Mouse (Mus musculus): ENCODE results near the gene Il11ra1. TPM values are rescaled to one million over a fixed set of nuclear protein-coding genes. Genes with fewer than 3 reads are reported as not detected.

The Il11ra1 gene
- polyA plus RNA-seq, 1 experiment from 2014 or later = 125 TPM

DNA sequence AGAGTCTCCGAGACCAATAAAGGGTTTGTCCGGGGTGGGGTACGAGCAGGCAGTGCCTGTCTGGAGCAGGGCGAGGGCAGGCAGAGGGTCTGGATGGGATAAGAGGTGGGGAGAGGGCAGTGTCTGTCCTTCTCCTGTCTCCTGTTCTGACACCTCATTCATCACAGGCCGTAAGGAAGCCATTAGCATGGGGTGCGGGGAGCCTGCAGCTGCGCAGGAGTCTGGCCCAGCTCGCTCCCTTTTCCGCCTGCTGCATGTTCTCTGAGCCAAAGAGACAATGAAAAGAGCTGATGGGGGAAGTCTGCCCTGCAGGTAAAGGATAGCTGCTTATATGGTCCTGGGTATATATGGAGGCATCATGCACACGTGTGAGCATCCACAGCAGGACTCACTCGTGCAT is 37.1 kb upstream of the Il11ra1 start:
- Histone ChIP-seq H3K27ac (ENCODE audit: low read depth, low read length) (no peak overlapping the region), H3K4me2 (replicated peaks; ENCODE audit: low read depth, low read length) (no peak overlapping the region), H3K9me3 (ENCODE audit: control insufficient read depth, low read length) (no peaks in the 10 kb centered on the region), H3K4me1 (ENCODE audit: control insufficient read depth, insufficient read depth, low read length) (peaks cover 84% of the 10 kb centered on the region), H3K4me3 (ENCODE audit: low read length) (no peak overlapping the region), H3K9ac (ENCODE audit: low read depth, low read length) (no peak overlapping the region), H3K36me3 (ENCODE audit: control insufficient read depth, insufficient read depth, low read length) (0 out of 2 replicates have a peak, but pooled peaks cover 4% of the 10 kb centered on the region), H3K27me3 (ENCODE audit: control insufficient read depth, insufficient read depth, low read length) (no peaks in the 10 kb centered on the region)
- WGBS = 39% methylated on average over 11 of the region's 11 CpGs
- ATAC-seq (ENCODE audit: low FRiP score, low TSS enrichment) = no peak

DNA sequence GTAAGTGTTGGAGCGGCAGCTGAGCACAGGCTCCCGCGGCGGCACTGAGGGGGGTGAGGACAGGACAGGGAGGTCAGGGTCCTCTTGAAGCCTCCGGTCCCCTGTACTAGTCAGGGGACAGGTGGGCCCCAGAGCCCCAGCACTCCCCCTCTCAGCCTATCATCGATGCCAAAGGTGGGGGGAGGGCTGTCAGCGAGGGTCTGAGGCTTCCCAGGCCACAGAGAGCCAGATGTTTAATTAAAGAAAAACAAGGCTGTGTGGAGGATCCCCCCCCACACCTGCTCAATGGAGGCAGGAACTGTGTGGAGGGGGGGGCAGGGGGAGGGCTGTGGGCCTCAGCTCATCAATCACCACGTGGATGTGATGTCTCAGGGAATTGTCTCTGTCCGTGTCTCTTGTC is 36.2 kb upstream of the Il11ra1 start:
- no peaks in the 10 kb centered on the region for H3K27me3 ChIP-seq (ENCODE audit: control insufficient read depth, insufficient read depth, low read length)
- ATAC-seq (ENCODE audit: low FRiP score, low TSS enrichment) = peak; percentile 25
- no peak overlapping the region for H3K4me3 ChIP-seq (ENCODE audit: low read length)
- H3K4me1 ChIP-seq (ENCODE audit: control insufficient read depth, insufficient read depth, low read length) = peaks cover 80% of the 10 kb centered on the region
- H3K4me2 ChIP-seq (replicated peaks; ENCODE audit: low read depth, low read length) = no peak overlapping the region
- WGBS = 9% methylated on average over 9 of the region's 9 CpGs
- H3K9ac ChIP-seq (ENCODE audit: low read depth, low read length) = peak overlapping the region; percentile 28; the same call in 1 of the 2 replicates
- H3K36me3 ChIP-seq (ENCODE audit: control insufficient read depth, insufficient read depth, low read length) = no peaks in the 10 kb centered on the region; the same call in 1 of the 2 replicates
- peak overlapping the region; percentile 42; the same call in 1 of the 2 replicates for H3K27ac ChIP-seq (ENCODE audit: low read depth, low read length)
- no peaks in the 10 kb centered on the region for H3K9me3 ChIP-seq (ENCODE audit: control insufficient read depth, low read length)

DNA sequence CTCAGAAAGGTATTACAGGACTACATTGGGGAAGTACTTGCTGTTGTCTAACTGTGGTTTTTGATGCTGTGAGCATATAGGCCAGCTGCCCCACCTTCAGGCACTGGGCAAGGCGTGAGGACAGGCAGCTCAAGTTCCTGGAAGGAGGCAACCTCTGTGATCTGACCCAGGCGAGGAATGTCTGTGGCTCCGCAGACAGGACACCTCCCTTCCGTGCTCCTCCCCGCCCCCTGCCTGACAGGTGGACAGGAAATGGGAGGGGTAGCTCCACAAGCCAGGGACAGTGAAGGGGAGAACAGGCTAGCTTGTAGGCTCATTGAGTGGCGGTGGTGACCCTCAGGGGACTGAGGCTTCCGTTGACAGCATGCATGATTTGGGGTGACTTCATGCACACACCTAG is 35.3 kb upstream of the Il11ra1 start:
- H3K4me2 ChIP-seq (replicated peaks; ENCODE audit: low read depth, low read length) = peak overlapping the region; percentile 15; the same call in 1 of the 2 replicates
- WGBS = 6% methylated on average over 7 of the region's 7 CpGs

DNA sequence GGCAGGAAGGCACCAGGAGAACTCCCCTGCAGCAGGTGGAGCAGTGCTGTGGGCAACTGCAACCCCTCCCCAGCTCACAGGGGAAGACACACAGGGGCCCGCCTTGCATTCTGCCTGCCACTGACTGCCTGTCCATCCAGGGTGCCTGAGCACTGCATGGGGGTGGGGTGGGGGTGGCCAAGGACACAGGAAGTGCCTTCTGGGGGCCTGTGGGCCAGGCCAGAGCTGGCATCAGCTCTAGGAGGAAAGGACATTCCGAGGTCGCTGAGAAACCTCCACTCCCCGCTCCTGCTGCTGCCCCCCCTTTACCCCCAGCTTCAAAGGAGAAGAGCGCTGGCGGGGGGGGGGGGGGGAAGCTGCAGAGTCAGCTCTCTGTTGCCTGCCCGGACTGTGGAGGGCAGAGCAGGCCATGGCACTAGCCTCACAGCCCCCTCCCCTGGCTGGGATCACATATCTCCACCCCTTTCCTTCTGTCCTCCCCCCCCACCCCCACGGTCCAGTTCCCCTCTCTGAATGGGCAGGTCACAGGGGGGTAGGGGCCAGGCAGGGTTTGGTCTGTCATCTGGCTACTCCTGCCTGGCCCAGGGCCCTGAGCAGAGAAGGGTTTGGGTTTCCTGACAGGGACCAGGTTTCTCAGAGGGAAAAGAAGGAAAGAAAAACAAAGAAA is 34.6 kb upstream of the Il11ra1 start:
- no peaks in the 10 kb centered on the region for H3K9me3 ChIP-seq (ENCODE audit: control insufficient read depth, low read length)
- H3K27ac ChIP-seq (ENCODE audit: low read depth, low read length) = peak overlapping the region; percentile 88
- H3K9ac ChIP-seq (ENCODE audit: low read depth, low read length) = no peak overlapping the region
- H3K27me3 ChIP-seq (ENCODE audit: control insufficient read depth, insufficient read depth, low read length) = no peaks in the 10 kb centered on the region
- peaks cover 65% of the 10 kb centered on the region for H3K4me1 ChIP-seq (ENCODE audit: control insufficient read depth, insufficient read depth, low read length)
- peaks cover 11% of the 10 kb centered on the region; the same call in 1 of the 2 replicates for H3K36me3 ChIP-seq (ENCODE audit: control insufficient read depth, insufficient read depth, low read length)
- peak; percentile 81 for ATAC-seq (ENCODE audit: low FRiP score, low TSS enrichment)
- H3K4me2 ChIP-seq (replicated peaks; ENCODE audit: low read depth, low read length) = peak overlapping the region; percentile 15
- 3% methylated on average over 6 of the region's 8 CpGs for WGBS
- no peak overlapping the region for H3K4me3 ChIP-seq (ENCODE audit: low read length)

More for the DNA sequence above, 35.3 kb upstream of the Il11ra1 start:
- Histone ChIP-seq H3K9me3 (ENCODE audit: control insufficient read depth, low read length) (no peaks in the 10 kb centered on the region), H3K36me3 (ENCODE audit: control insufficient read depth, insufficient read depth, low read length) (peaks cover 7% of the 10 kb centered on the region; the same call in 1 of the 2 replicates), H3K4me1 (ENCODE audit: control insufficient read depth, insufficient read depth, low read length) (peaks cover 71% of the 10 kb centered on the region), H3K27me3 (ENCODE audit: control insufficient read depth, insufficient read depth, low read length) (no peaks in the 10 kb centered on the region), H3K27ac (ENCODE audit: low read depth, low read length) (peak overlapping the region; percentile 88), H3K9ac (ENCODE audit: low read depth, low read length) (no peak overlapping the region), H3K4me3 (ENCODE audit: low read length) (no peak overlapping the region)
- ATAC-seq (ENCODE audit: low FRiP score, low TSS enrichment) = peak; percentile 24; the same call in 1 of the 2 replicates

DNA sequence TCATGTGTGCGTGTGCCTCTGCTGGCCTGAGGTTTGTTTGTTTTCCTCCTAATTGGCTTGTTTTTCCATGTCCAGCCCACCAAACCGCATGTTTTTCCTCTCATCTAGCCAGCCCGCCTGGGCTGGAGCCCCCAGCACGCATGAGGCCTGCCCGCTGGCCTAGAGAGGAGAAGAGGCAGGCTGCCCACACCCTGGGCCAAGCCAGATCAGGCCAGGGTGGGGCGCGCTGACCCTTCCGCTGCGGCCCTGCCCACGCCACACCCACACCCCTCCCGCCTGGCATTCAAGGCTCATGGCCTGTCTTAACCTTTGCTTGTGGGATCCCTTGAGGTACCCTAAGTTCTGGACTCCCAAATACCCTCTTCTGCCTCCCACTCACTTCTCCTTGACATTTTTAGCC is 33.1 kb upstream of the Il11ra1 start:
- WGBS = 51% methylated on average over 11 of the region's 11 CpGs
- no peaks in the 10 kb centered on the region for H3K27me3 ChIP-seq (ENCODE audit: control insufficient read depth, insufficient read depth, low read length)
- H3K9me3 ChIP-seq (ENCODE audit: control insufficient read depth, low read length) = no peaks in the 10 kb centered on the region
- H3K9ac ChIP-seq (ENCODE audit: low read depth, low read length) = no peak overlapping the region
- H3K4me1 ChIP-seq (ENCODE audit: control insufficient read depth, insufficient read depth, low read length) = peaks cover 57% of the 10 kb centered on the region
- peak overlapping the region; percentile 71; the same call in 1 of the 2 replicates for H3K27ac ChIP-seq (ENCODE audit: low read depth, low read length)
- no peak overlapping the region for H3K4me2 ChIP-seq (replicated peaks; ENCODE audit: low read depth, low read length)
- H3K4me3 ChIP-seq (ENCODE audit: low read length) = no peak overlapping the region
- no peak for ATAC-seq (ENCODE audit: low FRiP score, low TSS enrichment)
- H3K36me3 ChIP-seq (ENCODE audit: control insufficient read depth, insufficient read depth, low read length) = peaks cover 19% of the 10 kb centered on the region; the same call in 1 of the 2 replicates

DNA sequence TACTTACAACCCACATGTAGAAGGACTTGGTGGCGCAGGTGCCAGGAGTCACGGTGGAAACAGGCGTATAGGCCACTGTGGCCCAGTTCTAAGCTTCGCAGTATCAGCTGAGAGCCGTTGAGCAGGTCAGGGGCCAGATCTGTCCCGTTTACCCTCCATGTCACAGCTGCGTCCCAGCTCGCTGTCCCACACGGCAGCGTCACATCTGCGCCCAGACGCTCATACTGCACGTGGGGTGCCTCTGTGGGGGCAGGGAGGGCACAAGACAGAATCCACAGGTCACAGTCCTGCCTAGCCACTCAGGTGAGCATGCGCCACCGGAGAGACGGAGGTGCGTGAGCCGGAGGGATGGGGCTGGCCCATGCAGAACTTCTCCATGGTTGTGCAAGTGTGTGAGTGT is 29.0 kb upstream of the Il11ra1 start:
- Histone ChIP-seq H3K4me3 (ENCODE audit: low read length) (no peak overlapping the region), H3K4me2 (replicated peaks; ENCODE audit: low read depth, low read length) (no peak overlapping the region), H3K27me3 (ENCODE audit: control insufficient read depth, insufficient read depth, low read length) (no peaks in the 10 kb centered on the region), H3K36me3 (ENCODE audit: control insufficient read depth, insufficient read depth, low read length) (peaks cover 27% of the 10 kb centered on the region; the same call in 1 of the 2 replicates), H3K9me3 (ENCODE audit: control insufficient read depth, low read length) (no peaks in the 10 kb centered on the region), H3K27ac (ENCODE audit: low read depth, low read length) (no peak overlapping the region), H3K9ac (ENCODE audit: low read depth, low read length) (no peak overlapping the region), H3K4me1 (ENCODE audit: control insufficient read depth, insufficient read depth, low read length) (peaks cover 40% of the 10 kb centered on the region)
- WGBS = 85% methylated on average over 18 of the region's 18 CpGs
- no peak for ATAC-seq (ENCODE audit: low FRiP score, low TSS enrichment)

DNA sequence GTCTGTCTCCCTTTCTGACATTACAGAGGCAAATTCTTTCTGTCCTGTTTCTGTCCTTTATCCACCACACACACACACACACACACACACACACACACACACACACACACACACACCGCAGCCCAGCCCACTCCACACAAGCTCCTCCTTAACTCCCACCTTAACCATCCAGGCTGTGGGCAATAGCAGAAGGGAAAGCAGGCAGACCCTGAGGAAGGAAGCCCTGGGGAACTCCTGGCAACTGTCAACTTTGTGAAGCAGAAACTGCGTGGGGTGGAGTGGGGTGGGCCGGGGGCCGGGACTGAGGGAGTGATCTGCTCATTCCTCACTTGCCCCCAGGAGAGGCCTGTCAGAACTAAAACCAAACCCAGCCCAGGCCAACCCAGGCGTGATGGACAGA is 28.3 kb upstream of the Il11ra1 start:
- Histone ChIP-seq H3K9ac (ENCODE audit: low read depth, low read length) (peak overlapping the region; percentile 18; the same call in 1 of the 2 replicates), H3K4me3 (ENCODE audit: low read length) (no peak overlapping the region), H3K4me2 (replicated peaks; ENCODE audit: low read depth, low read length) (no peak overlapping the region), H3K27me3 (ENCODE audit: control insufficient read depth, insufficient read depth, low read length) (no peaks in the 10 kb centered on the region), H3K36me3 (ENCODE audit: control insufficient read depth, insufficient read depth, low read length) (peaks cover 27% of the 10 kb centered on the region; the same call in 1 of the 2 replicates), H3K27ac (ENCODE audit: low read depth, low read length) (no peak overlapping the region), H3K9me3 (ENCODE audit: control insufficient read depth, low read length) (no peaks in the 10 kb centered on the region), H3K4me1 (ENCODE audit: control insufficient read depth, insufficient read depth, low read length) (peaks cover 41% of the 10 kb centered on the region)
- 0 out of 2 replicates have a peak, but pooled peaks have one; percentile 7 for ATAC-seq (ENCODE audit: low FRiP score, low TSS enrichment)
- 22% methylated on average over 5 of the region's 5 CpGs for WGBS

DNA sequence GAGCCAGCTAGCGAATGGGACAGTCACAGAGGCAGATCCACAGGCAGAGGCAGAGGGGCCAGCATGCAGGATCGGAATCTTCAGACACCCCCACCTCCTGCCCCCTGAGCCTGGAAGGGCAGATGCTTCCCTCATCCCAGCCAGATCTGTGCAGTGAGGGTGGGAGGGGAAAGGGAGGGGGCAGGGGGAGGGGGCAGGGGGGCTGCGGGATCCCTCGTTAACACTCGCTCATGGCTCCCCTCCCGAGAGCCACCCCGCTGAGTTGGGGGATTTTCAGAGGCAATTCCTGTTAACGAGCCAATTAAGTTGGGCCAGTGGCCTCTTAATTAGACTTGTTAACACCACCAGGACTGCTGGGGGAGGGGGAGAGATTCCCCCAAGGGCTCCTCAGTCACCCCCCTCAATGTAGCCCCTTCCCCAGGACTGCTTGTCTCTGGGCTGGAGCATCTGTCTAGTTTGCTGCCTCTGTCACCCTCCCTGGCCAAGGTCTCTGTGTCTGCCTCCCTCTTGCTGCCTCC is 27.8 kb upstream of the Il11ra1 start:
- no peaks in the 10 kb centered on the region for H3K27me3 ChIP-seq (ENCODE audit: control insufficient read depth, insufficient read depth, low read length)
- H3K36me3 ChIP-seq (ENCODE audit: control insufficient read depth, insufficient read depth, low read length) = peaks cover 27% of the 10 kb centered on the region; the same call in 1 of the 2 replicates
- H3K9me3 ChIP-seq (ENCODE audit: control insufficient read depth, low read length) = no peaks in the 10 kb centered on the region
- H3K4me3 ChIP-seq (ENCODE audit: low read length) = no peak overlapping the region
- peak; percentile 43; the same call in 1 of the 2 replicates for ATAC-seq (ENCODE audit: low FRiP score, low TSS enrichment)
- peaks cover 41% of the 10 kb centered on the region for H3K4me1 ChIP-seq (ENCODE audit: control insufficient read depth, insufficient read depth, low read length)
- H3K27ac ChIP-seq (ENCODE audit: low read depth, low read length) = peak overlapping the region; percentile 42; the same call in 1 of the 2 replicates
- H3K9ac ChIP-seq (ENCODE audit: low read depth, low read length) = peak overlapping the region; percentile 18; the same call in 1 of the 2 replicates
- WGBS = 16% methylated on average over 8 of the region's 8 CpGs
- 0 out of 2 replicates have a peak overlapping the region, but pooled peaks have one; percentile 5 for H3K4me2 ChIP-seq (replicated peaks; ENCODE audit: low read depth, low read length)

DNA sequence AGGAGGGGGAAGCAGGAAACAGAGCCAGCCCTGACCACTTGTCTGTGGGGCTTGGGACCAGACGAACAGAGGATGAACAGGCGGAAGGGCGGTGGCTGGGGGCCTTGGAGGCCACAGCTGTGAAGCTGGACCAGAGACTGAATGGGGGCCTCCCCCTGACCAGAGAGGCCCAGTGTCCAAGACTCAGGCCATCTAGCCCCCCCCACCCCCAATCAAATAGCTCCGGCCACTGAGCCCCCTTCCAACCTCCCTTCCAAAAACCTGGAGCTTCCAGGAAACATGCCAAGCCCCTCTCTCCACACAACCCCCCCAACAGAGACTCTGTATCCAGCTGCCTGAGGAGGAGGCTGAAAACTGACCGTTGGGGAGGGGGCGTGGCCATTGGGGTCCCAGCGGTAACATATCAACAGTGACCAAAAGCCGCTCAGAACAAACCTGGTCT is 27.2 kb upstream of the Il11ra1 start:
- peak overlapping the region; percentile 42; the same call in 1 of the 2 replicates for H3K27ac ChIP-seq (ENCODE audit: low read depth, low read length)
- peaks cover 27% of the 10 kb centered on the region; the same call in 1 of the 2 replicates for H3K36me3 ChIP-seq (ENCODE audit: control insufficient read depth, insufficient read depth, low read length)
- 23% methylated on average over 8 of the region's 8 CpGs for whole genome bisulfite sequencing
- peaks cover 45% of the 10 kb centered on the region for H3K4me1 ChIP-seq (ENCODE audit: control insufficient read depth, insufficient read depth, low read length)
- 0 out of 2 replicates have a peak overlapping the region, but pooled peaks have one; percentile 18 for H3K9ac ChIP-seq (ENCODE audit: low read depth, low read length)
- ATAC-seq (ENCODE audit: low FRiP score, low TSS enrichment) = peak; percentile 18; the same call in 1 of the 2 replicates
- no peak overlapping the region for H3K4me3 ChIP-seq (ENCODE audit: low read length)
- 0 out of 2 replicates have a peak overlapping the region, but pooled peaks have one; percentile 5 for H3K4me2 ChIP-seq (replicated peaks; ENCODE audit: low read depth, low read length)
- H3K27me3 ChIP-seq (ENCODE audit: control insufficient read depth, insufficient read depth, low read length) = no peaks in the 10 kb centered on the region
- H3K9me3 ChIP-seq (ENCODE audit: control insufficient read depth, low read length) = no peaks in the 10 kb centered on the region
